In genomic region chr10:20531921-20532320, GRCm38 (mm10) we compare ENCODE assay signal across 28 mouse cellular contexts.
DNase-seq lines count a peak whose midpoint lies in the region; ATAC-seq and TF ChIP-seq lines count a peak whose summit lies in the region.
"Had no signal": no experiment of that assay in that cellular context is flagged by ENCODE, and none has a peak within 500 bp of the region (broad histone marks: within the 10 kb centered on the region; RNA-seq: fewer than 3 reads in every experiment).

No protein-coding gene starts in this region.

- TF ChIP-seq EP300 in CH12.LX (IDR thresholded peaks at IDR 0.05; ENCODE audit: low read length): no peak

- H3K27me3 ChIP-seq in thymus, adult 2 months (ENCODE audit: control insufficient read depth, insufficient read depth, low read length): no peaks in the 10 kb centered on the region
- H3K27me3 ChIP-seq in CH12.LX (replicated peaks): no peaks in the 10 kb centered on the region
- peaks cover 14% of the 10 kb centered on the region for H3K27me3 ChIP-seq in megakaryocyte, embryonic 14.5 days (replicated peaks)
- no peaks in the 10 kb centered on the region for H3K27me3 ChIP-seq in forebrain, embryonic 15.5 days
- H3K27me3 ChIP-seq: embryonic facial prominence, embryonic 15.5 days; forebrain, embryonic 12.5 days; heart, embryonic 15.5 days; hindbrain, embryonic 13.5 days; liver, embryonic 15.5 days; neural tube, embryonic 12.5 days had no signal

- no peak overlapping the region for H3K4me3 ChIP-seq in thymus, adult 2 months (ENCODE audit: control insufficient read depth, insufficient read depth, low read length)
- no peak overlapping the region for H3K4me3 ChIP-seq in CH12.LX (replicated peaks in 1 of 3; ENCODE audit: low read depth in 2 of 3, low read length in 2 of 3, poor library complexity in 1 of 3)
- H3K4me3 ChIP-seq in megakaryocyte, embryonic 14.5 days (replicated peaks): peak overlapping the region; percentile 87
- no peak overlapping the region for H3K4me3 ChIP-seq in forebrain, embryonic 15.5 days
- H3K4me3 ChIP-seq: embryonic facial prominence, embryonic 10.5 days; embryonic facial prominence, embryonic 15.5 days; forebrain, embryonic 12.5 days; heart, embryonic 10.5 days; heart, embryonic 15.5 days; hindbrain, embryonic 13.5 days; liver, embryonic 15.5 days; midbrain, embryonic 10.5 days; neural tube, embryonic 12.5 days had no signal

- peaks cover 7% of the 10 kb centered on the region for H3K4me1 ChIP-seq in thymus, adult 2 months (replicated peaks; ENCODE audit: control insufficient read depth, insufficient read depth, low read length)
- no peaks in the 10 kb centered on the region for H3K4me1 ChIP-seq in CH12.LX (ENCODE audit: control insufficient read depth in 1 of 2, insufficient read depth in 2 of 2)
- H3K4me1 ChIP-seq in megakaryocyte, embryonic 14.5 days: peaks cover 23% of the 10 kb centered on the region
- H3K4me1 ChIP-seq in forebrain, embryonic 15.5 days: peaks cover 16% of the 10 kb centered on the region
- H3K4me1 ChIP-seq: forebrain, embryonic 12.5 days; liver, embryonic 15.5 days had no signal

- peak overlapping the region; percentile 40 for H3K4me2 ChIP-seq in CH12.LX (ENCODE audit: insufficient read depth, low read depth, poor library complexity, severe bottlenecking)
- H3K4me2 ChIP-seq in forebrain, embryonic 15.5 days (replicated peaks): no peak overlapping the region
- H3K4me2 ChIP-seq: embryonic facial prominence, embryonic 15.5 days; forebrain, embryonic 12.5 days; heart, embryonic 15.5 days; hindbrain, embryonic 13.5 days; liver, embryonic 15.5 days; neural tube, embryonic 12.5 days had no signal

- no peak for TF ChIP-seq CTCF in thymus, adult 2 months (IDR thresholded peaks at IDR 0.05; ENCODE audit: borderline replicate concordance, control insufficient read depth, extremely low read depth, insufficient read depth, low read length, poor library complexity)
- no peak for TF ChIP-seq CTCF in CH12.LX (conservative IDR thresholded peaks at IDR 0.05 in 1 of 2, IDR thresholded peaks at IDR 0.05 in 1 of 2; ENCODE audit: low read depth in 2 of 2, low read length in 2 of 2)

- no peaks in the 10 kb centered on the region for H3K79me2 ChIP-seq in CH12.LX (replicated peaks; ENCODE audit: control insufficient read depth, extremely low read depth, insufficient read depth, poor library complexity, severe bottlenecking)

- no peaks in the 10 kb centered on the region for H3K36me3 ChIP-seq in thymus, adult 2 months (ENCODE audit: control insufficient read depth, insufficient read depth, low read length)
- no peaks in the 10 kb centered on the region for H3K36me3 ChIP-seq in CH12.LX (replicated peaks in 1 of 2; ENCODE audit: control insufficient read depth in 1 of 2, insufficient read depth in 1 of 2, low read length in 1 of 2)
- no peaks in the 10 kb centered on the region for H3K36me3 ChIP-seq in megakaryocyte, embryonic 14.5 days (replicated peaks; ENCODE audit: low read length)
- no peaks in the 10 kb centered on the region for H3K36me3 ChIP-seq in forebrain, embryonic 15.5 days
- H3K36me3 ChIP-seq: embryonic facial prominence, embryonic 10.5 days; embryonic facial prominence, embryonic 15.5 days; forebrain, embryonic 12.5 days; heart, embryonic 10.5 days; heart, embryonic 15.5 days; hindbrain, embryonic 13.5 days; liver, embryonic 15.5 days; midbrain, embryonic 10.5 days; neural tube, embryonic 12.5 days had no signal

- 7% methylated on average over 5 of the region's 5 CpGs for WGBS in thymus, adult 2 months
- 86% methylated on average over 5 of the region's 5 CpGs for WGBS in forebrain, embryonic 15.5 days

- H3K9me3 ChIP-seq in CH12.LX (replicated peaks; ENCODE audit: low read length): no peaks in the 10 kb centered on the region
- H3K9me3 ChIP-seq in megakaryocyte, embryonic 14.5 days: no peaks in the 10 kb centered on the region
- no peaks in the 10 kb centered on the region for H3K9me3 ChIP-seq in forebrain, embryonic 15.5 days
- H3K9me3 ChIP-seq: embryonic facial prominence, embryonic 10.5 days; embryonic facial prominence, embryonic 15.5 days; forebrain, embryonic 12.5 days; heart, embryonic 10.5 days; heart, embryonic 15.5 days; hindbrain, embryonic 13.5 days; liver, embryonic 15.5 days; midbrain, embryonic 10.5 days; neural tube, embryonic 12.5 days had no signal

- peak; percentile 5 for DNase-seq in thymus, adult 2 months
- no peak for DNase-seq in thymus, postnatal 0 days (ENCODE audit: low spot score)
- no peak for DNase-seq in CH12.LX (ENCODE audit: extremely low read depth)
- DNase-seq in adrenal gland, postnatal 25 days: no peak
- DNase-seq: adrenal gland, postnatal 10 days; B cell, adult 2 months; cerebellum, adult 2 months; cerebellum, postnatal 14 days; gastrocnemius, postnatal 10 days; kidney, postnatal 14 days; layer of hippocampus, adult 9-11 months; liver; lung, postnatal 36 days had no signal

- H3K27ac ChIP-seq in thymus, adult 2 months (ENCODE audit: control insufficient read depth, insufficient read depth, low read length): no peak overlapping the region
- H3K27ac ChIP-seq in CH12.LX (ENCODE audit: insufficient read depth, low read depth): no peak overlapping the region
- H3K27ac ChIP-seq in forebrain, embryonic 15.5 days (replicated peaks): no peak overlapping the region
- H3K27ac ChIP-seq: embryonic facial prominence, embryonic 10.5 days; embryonic facial prominence, embryonic 15.5 days; forebrain, embryonic 12.5 days; heart, embryonic 10.5 days; heart, embryonic 15.5 days; hindbrain, embryonic 13.5 days; liver, embryonic 15.5 days; midbrain, embryonic 10.5 days; neural tube, embryonic 12.5 days had no signal

- dilution Hi-C loops in CH12.LX (cut with MboI; ENCODE audit: extremely low pct_ligation_motif_present, extremely low pct_unique_long_range_greater_than_20kb, low sequenced_read_pairs): no loop called here

- in situ Hi-C loops in CH12.LX (cut with MboI; ENCODE audit: low pct_ligation_motif_present, low pct_unique_long_range_greater_than_20kb, low sequenced_read_pairs): no loop called here

- TF ChIP-seq RAD21 in CH12.LX (IDR thresholded peaks at IDR 0.05; ENCODE audit: low read depth, low read length): no peak

- peak; percentile 65 for ATAC-seq in granulocyte monocyte progenitor cell, adult 5-6 weeks (replicated peaks; ENCODE audit: poor library complexity, severe bottlenecking)
- ATAC-seq in forebrain, embryonic 15.5 days (replicated peaks): no peak
- ATAC-seq: intestine, postnatal 0 days; midbrain, embryonic 16.5 days; Patski had no signal

- no peak overlapping the region for H3K9ac ChIP-seq in CH12.LX (ENCODE audit: insufficient read depth, low read depth)
- H3K9ac ChIP-seq in forebrain, embryonic 15.5 days (replicated peaks): no peak overlapping the region
- H3K9ac ChIP-seq: embryonic facial prominence, embryonic 15.5 days; forebrain, embryonic 12.5 days; heart, embryonic 15.5 days; hindbrain, embryonic 13.5 days; liver, embryonic 15.5 days; neural tube, embryonic 12.5 days had no signal

- TF ChIP-seq POLR2A in thymus, adult 2 months (IDR thresholded peaks at IDR 0.05; ENCODE audit: control insufficient read depth, extremely low read depth, insufficient read depth, low read length, poor library complexity): no peak
- no peak for TF ChIP-seq POLR2A in CH12.LX (IDR thresholded peaks at IDR 0.05; ENCODE audit: low read depth, low read length)

TF ChIP-seq in CH12.LX, 34 proteins besides CTCF, POLR2A, EP300 and RAD21:
- TF ChIP-seq TBP (conservative IDR thresholded peaks at IDR 0.05; ENCODE audit: low read depth, low read length) (no peak), USF1 (IDR thresholded peaks at IDR 0.05; ENCODE audit: low read depth, low read length) (no peak), RCOR1 (conservative IDR thresholded peaks at IDR 0.05; ENCODE audit: low read depth, low read length) (no peak), UBTF (IDR thresholded peaks at IDR 0.05; ENCODE audit: low read depth, low read length) (no peak), NRF1 (IDR thresholded peaks at IDR 0.05; ENCODE audit: low read depth, low read length) (no peak), KAT2A (IDR thresholded peaks at IDR 0.05; ENCODE audit: insufficient replicate concordance, low read length) (no peak), BHLHE40 (IDR thresholded peaks at IDR 0.05; ENCODE audit: low read depth, low read length) (no peak), MAX (IDR thresholded peaks at IDR 0.05; ENCODE audit: low read length) (no peak), PAX5 (IDR thresholded peaks at IDR 0.05; ENCODE audit: low read length) (no peak), ZNF384 (IDR thresholded peaks at IDR 0.05; ENCODE audit: low read depth, low read length) (no peak)
